Mouse (Mus musculus) kidney, postnatal 14 days (tissue): ENCODE data around the gene Kat7.

Source experiments
- DNase-seq: peaks from one replicate; pipeline ENCODE4 v3.0.0; 2022; ENCODE audit warnings: mixed read lengths

The Kat7 gene

GRCm38 (mm10) chr11:95276056-95276455 lies 34.0 kb downstream of the Kat7 start:
- DNase-seq = no peak

- no peak for DNase-seq
Observed at GRCm38 (mm10) chr11:95274613-95275012, 35.4 kb downstream of the Kat7 start.

- no peak for DNase-seq
Observed at GRCm38 (mm10) chr11:95273661-95274060, 36.4 kb downstream of the Kat7 start.

- peak; percentile 73 for DNase-seq
Observed at GRCm38 (mm10) chr11:95266540-95267245, 43.4 kb downstream of the Kat7 start.

GRCm38 (mm10) chr11:95264455-95265013 lies 45.5 kb downstream of the Kat7 start:
- DNase-seq = no peak

GRCm38 (mm10) chr11:95263816-95264454 lies 46.1 kb downstream of the Kat7 start:
- peak; percentile 73 for DNase-seq

- no peak for DNase-seq
Observed at GRCm38 (mm10) chr11:95261178-95261751, 48.8 kb downstream of the Kat7 start, which contains the start of gene Tac4. TSS of gene Tac4 (plus strand) at chr11:95261529.

- DNase-seq = peak; percentile 94
Observed at GRCm38 (mm10) chr11:95259088-95259849, 50.8 kb downstream of the Kat7 start.

- peak; percentile 86 for DNase-seq
Observed at GRCm38 (mm10) chr11:95258490-95258889, 51.6 kb downstream of the Kat7 start.

GRCm38 (mm10) chr11:95257930-95258329 lies 52.1 kb downstream of the Kat7 start:
- DNase-seq = no peak

- no peak for DNase-seq
Observed at GRCm38 (mm10) chr11:95255747-95256146, 54.3 kb downstream of the Kat7 start.

GRCm38 (mm10) chr11:95254165-95254564 lies 55.9 kb downstream of the Kat7 start:
- no peak for DNase-seq

GRCm38 (mm10) chr11:95252104-95252503 lies 57.9 kb downstream of the Kat7 start:
- peak; percentile 79 for DNase-seq

- peak; percentile 86 for DNase-seq
Observed at GRCm38 (mm10) chr11:95251295-95251694, 58.8 kb downstream of the Kat7 start.

GRCm38 (mm10) chr11:95250110-95250509 lies 59.9 kb downstream of the Kat7 start:
- DNase-seq = no peak

- DNase-seq = no peak
Observed at GRCm38 (mm10) chr11:95247065-95247464, 63.0 kb downstream of the Kat7 start.

GRCm38 (mm10) chr11:95245456-95245855 lies 64.6 kb downstream of the Kat7 start:
- DNase-seq = no peak

GRCm38 (mm10) chr11:95242653-95243052 lies 67.4 kb downstream of the Kat7 start:
- no peak for DNase-seq

- DNase-seq = no peak
Observed at GRCm38 (mm10) chr11:95238477-95238876, 71.6 kb downstream of the Kat7 start.

- DNase-seq = no peak
Observed at GRCm38 (mm10) chr11:95232329-95232696, 77.7 kb downstream of the Kat7 start.

GRCm38 (mm10) chr11:95231688-95232328 lies 78.2 kb downstream of the Kat7 start:
- peak; percentile 85 for DNase-seq

GRCm38 (mm10) chr11:95227467-95227866 lies 82.6 kb downstream of the Kat7 start:
- DNase-seq = no peak
